Mouse (Mus musculus): ENCODE results near the gene AI481877.
A peak's percentile ranks its signal among the peaks of the same experiment; 100 is the strongest.

Gene AI481877

GRCm38 (mm10) chr4:59034918-59035785 is 103.6 kb downstream of the AI481877 start, which contains the start of gene Gng10:
Gene Gng10, plus strand, starts transcription at chr4:59035088.
- DNase-seq (ENCODE audit: low spot score), result peak; percentile 73

GRCm38 (mm10) chr4:59034325-59034917 is 104.4 kb downstream of the AI481877 start:
- DNase-seq (ENCODE audit: low spot score), result peak; percentile 3

GRCm38 (mm10) chr4:59016922-59017321 is 121.9 kb downstream of the AI481877 start:
- no peak for DNase-seq (ENCODE audit: low spot score)

GRCm38 (mm10) chr4:59015181-59015580 is 123.6 kb downstream of the AI481877 start:
- no peak for DNase-seq (ENCODE audit: low spot score)

GRCm38 (mm10) chr4:59011446-59011845 is 127.3 kb downstream of the AI481877 start:
- no peak for DNase-seq (ENCODE audit: low spot score)

- DNase-seq (ENCODE audit: low spot score), result no peak
Measured at GRCm38 (mm10) chr4:59009696-59010095, 129.1 kb downstream of the AI481877 start.

GRCm38 (mm10) chr4:59009186-59009585 is 129.6 kb downstream of the AI481877 start:
- DNase-seq (ENCODE audit: low spot score), result no peak

- no peak for DNase-seq (ENCODE audit: low spot score)
Measured at GRCm38 (mm10) chr4:59007974-59008373, 130.8 kb downstream of the AI481877 start.

GRCm38 (mm10) chr4:59007016-59007415 is 131.8 kb downstream of the AI481877 start:
- no peak for DNase-seq (ENCODE audit: low spot score)

GRCm38 (mm10) chr4:59006211-59006610 is 132.6 kb downstream of the AI481877 start:
- DNase-seq (ENCODE audit: low spot score), result no peak

- DNase-seq (ENCODE audit: low spot score), result no peak
Measured at GRCm38 (mm10) chr4:59003806-59004200, 135.0 kb downstream of the AI481877 start.

- DNase-seq (ENCODE audit: low spot score), result peak; percentile 95
Measured at GRCm38 (mm10) chr4:59002948-59003805, 135.6 kb downstream of the AI481877 start, which contains the start of gene Gm20503. Gene Gm20503, plus strand, starts transcription at chr4:59003210.

- DNase-seq (ENCODE audit: low spot score), result peak; percentile 54
Measured at GRCm38 (mm10) chr4:59000614-59001013, 138.2 kb downstream of the AI481877 start.

GRCm38 (mm10) chr4:58999686-59000085 is 139.1 kb downstream of the AI481877 start:
- peak; percentile 80 for DNase-seq (ENCODE audit: low spot score)

GRCm38 (mm10) chr4:58998688-58999087 is 140.1 kb downstream of the AI481877 start:
- no peak for DNase-seq (ENCODE audit: low spot score)

- DNase-seq (ENCODE audit: low spot score), result no peak
Measured at GRCm38 (mm10) chr4:58997081-58997480, 141.7 kb downstream of the AI481877 start.

GRCm38 (mm10) chr4:58995251-58995693 is 143.5 kb downstream of the AI481877 start:
- DNase-seq (ENCODE audit: low spot score), result no peak

- no peak for DNase-seq (ENCODE audit: low spot score)
Measured at GRCm38 (mm10) chr4:58994762-58995161, 144.0 kb downstream of the AI481877 start, which contains the start of gene Dnajc25. Gene Dnajc25, plus strand, starts transcription at chr4:58995062.
